Mouse (Mus musculus): ENCODE results near the gene Dlg5. TPM values are rescaled to one million over a fixed set of nuclear protein-coding genes. Genes with fewer than 3 reads are reported as not detected.

Dlg5 gene
- polyA plus RNA-seq (2012; rRNA removed) = 31.7 and 35.3 TPM in 2 replicates

- DNase-seq = peak; percentile 74
- H3K4me3 ChIP-seq (replicated peaks; ENCODE audit: extremely low read depth, low read depth, low read length) = peak within 1 kb of the TSS; percentile 78
- TF ChIP-seq POLR2A (IDR thresholded peaks at IDR 0.05; ENCODE audit: borderline replicate concordance, extremely low read depth, low read depth, low read length) (no peak; the same call in 1 of the 2 replicates), CTCF (IDR thresholded peaks at IDR 0.05; ENCODE audit: insufficient read depth, low read length) (no peak)
- 2% methylated on average over 55 of the region's 98 CpGs for WGBS
- H3K4me1 ChIP-seq (ENCODE audit: control insufficient read depth, insufficient read depth, low read length) = no peaks in the 10 kb centered on the region; the same call in 1 of the 2 replicates
These were observed at the start of gene Dlg5 for GRCm38 (mm10) chr14:24245177-24246081. TSS of gene Dlg5 (minus strand) at chr14:24245920.

DNA sequence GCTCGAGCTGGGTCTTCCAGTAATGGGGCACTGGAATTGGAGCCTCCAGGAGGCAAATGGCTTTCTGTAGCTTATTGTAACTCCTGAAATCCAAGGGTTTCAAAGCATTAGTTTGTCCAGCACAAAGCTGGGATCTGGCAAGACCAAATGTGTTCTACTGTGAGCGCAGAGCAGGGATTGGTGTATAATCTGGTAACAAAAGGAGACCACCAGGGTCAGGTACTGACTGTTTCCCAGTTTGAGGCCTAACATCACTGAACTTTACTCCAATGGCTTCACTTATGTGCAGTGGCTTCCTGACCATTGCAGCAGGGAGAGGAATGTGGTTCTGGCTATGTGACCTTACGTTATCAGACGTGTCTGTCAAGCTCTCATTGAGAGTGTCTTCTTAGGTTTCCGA, 47.9 kb upstream of the Dlg5 start:
- WGBS = 64% methylated on average over 5 of the region's 5 CpGs
- DNase-seq = no peak
- Histone ChIP-seq H3K4me3 (replicated peaks; ENCODE audit: extremely low read depth, low read depth, low read length) (no peak overlapping the region), H3K4me1 (ENCODE audit: control insufficient read depth, insufficient read depth, low read length) (no peaks in the 10 kb centered on the region)
- TF ChIP-seq CTCF (IDR thresholded peaks at IDR 0.05; ENCODE audit: insufficient read depth, low read length) (no peak), POLR2A (IDR thresholded peaks at IDR 0.05; ENCODE audit: borderline replicate concordance, extremely low read depth, low read depth, low read length) (no peak)

- no peak for TF ChIP-seq POLR2A (IDR thresholded peaks at IDR 0.05; ENCODE audit: borderline replicate concordance, extremely low read depth, low read depth, low read length)
- TF ChIP-seq CTCF (IDR thresholded peaks at IDR 0.05; ENCODE audit: insufficient read depth, low read length) = no peak
These were observed 47.2 kb upstream of the Dlg5 start, which contains the start of gene E330034G19Rik for GRCm38 (mm10) chr14:24292914-24293313. TSS of gene E330034G19Rik (plus strand) at chr14:24293214.

DNA sequence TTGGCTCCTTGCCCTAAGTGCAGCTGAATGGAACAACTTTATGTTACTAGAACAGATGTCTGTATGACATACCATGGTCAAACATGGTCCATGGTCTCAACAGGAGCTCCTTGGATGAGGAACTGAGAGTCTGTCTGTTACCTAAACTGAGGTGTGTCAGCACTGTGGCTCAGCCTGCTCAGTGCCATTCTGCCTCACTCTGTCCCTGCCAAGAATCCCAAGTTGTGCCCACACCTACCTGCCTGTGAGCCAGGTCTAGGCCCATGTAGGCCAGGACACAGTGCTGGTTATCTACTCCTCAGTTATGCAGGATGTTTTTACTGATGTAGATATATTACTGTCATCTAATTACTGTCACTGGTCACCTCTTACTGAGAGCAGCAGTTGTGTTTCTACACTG, 45.0 kb upstream of the Dlg5 start:
- TF ChIP-seq CTCF (IDR thresholded peaks at IDR 0.05; ENCODE audit: insufficient read depth, low read length) = no peak
- Histone ChIP-seq H3K4me3 (replicated peaks; ENCODE audit: extremely low read depth, low read depth, low read length) (no peak overlapping the region), H3K4me1 (ENCODE audit: control insufficient read depth, insufficient read depth, low read length) (no peaks in the 10 kb centered on the region)
- DNase-seq = no peak

More at GRCm38 (mm10) chr14:24292914-24293313, 47.2 kb upstream of the Dlg5 start, which contains the start of gene E330034G19Rik:
- DNase-seq = no peak
- Histone ChIP-seq H3K4me1 (ENCODE audit: control insufficient read depth, insufficient read depth, low read length) (no peaks in the 10 kb centered on the region), H3K4me3 (replicated peaks; ENCODE audit: extremely low read depth, low read depth, low read length) (no peak within 1 kb of the TSS)
- 38% methylated on average over 3 of the region's 3 CpGs for WGBS

- Histone ChIP-seq H3K4me1 (ENCODE audit: control insufficient read depth, insufficient read depth, low read length) (no peaks in the 10 kb centered on the region), H3K4me3 (replicated peaks; ENCODE audit: extremely low read depth, low read depth, low read length) (no peak overlapping the region)
- DNase-seq = no peak
- 54% methylated on average over 4 of the region's 4 CpGs for WGBS
- TF ChIP-seq CTCF (IDR thresholded peaks at IDR 0.05; ENCODE audit: insufficient read depth, low read length) = no peak
- no peak for TF ChIP-seq POLR2A (IDR thresholded peaks at IDR 0.05; ENCODE audit: borderline replicate concordance, extremely low read depth, low read depth, low read length)
These were observed 40.4 kb upstream of the Dlg5 start for GRCm38 (mm10) chr14:24286136-24286535.

DNA sequence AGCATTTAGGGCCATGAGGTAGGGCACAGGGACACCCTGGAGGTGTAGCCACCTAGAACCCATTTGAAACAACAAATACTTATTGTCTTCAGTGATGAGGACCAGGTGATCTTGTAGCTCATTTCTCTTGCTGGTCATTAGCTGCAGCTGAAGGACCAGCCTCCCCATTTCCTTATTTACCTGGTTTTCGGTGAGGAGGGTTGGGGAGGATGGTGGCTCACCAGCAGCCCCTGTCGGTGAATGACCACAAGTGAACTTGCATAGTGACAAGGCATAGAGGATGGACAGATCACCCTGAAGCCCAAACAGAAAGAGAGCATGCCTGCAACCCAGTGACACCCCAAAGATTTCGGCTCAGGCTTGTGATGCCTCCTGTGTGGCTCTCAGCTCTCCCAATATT, 36.6 kb upstream of the Dlg5 start:
- no peak for DNase-seq
- 66% methylated on average over 3 of the region's 3 CpGs for WGBS
- TF ChIP-seq POLR2A (IDR thresholded peaks at IDR 0.05; ENCODE audit: borderline replicate concordance, extremely low read depth, low read depth, low read length) (no peak), CTCF (IDR thresholded peaks at IDR 0.05; ENCODE audit: insufficient read depth, low read length) (peak; percentile 5; the same call in 1 of the 2 replicates)
- no peaks in the 10 kb centered on the region for H3K4me1 ChIP-seq (ENCODE audit: control insufficient read depth, insufficient read depth, low read length)
- H3K4me3 ChIP-seq (replicated peaks; ENCODE audit: extremely low read depth, low read depth, low read length) = no peak overlapping the region

DNA sequence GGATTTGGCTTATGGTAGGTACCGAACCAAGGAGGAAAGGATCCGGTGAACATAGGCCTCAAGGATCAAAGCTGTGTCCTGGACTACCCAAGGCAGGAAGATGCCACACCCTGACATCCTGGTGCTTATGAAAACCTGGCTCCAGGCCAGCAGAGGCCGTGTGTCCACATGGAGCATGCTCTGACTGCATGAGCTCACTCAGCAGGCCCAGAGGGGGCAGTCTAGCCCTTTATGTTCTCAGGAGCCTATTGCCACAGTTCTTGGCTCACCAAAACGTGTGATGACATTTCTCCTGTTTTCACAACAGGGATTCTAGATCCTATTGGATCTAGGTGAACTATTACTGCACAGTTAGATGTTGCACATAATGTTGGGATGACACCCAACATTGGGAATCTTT, 35.6 kb upstream of the Dlg5 start:
- WGBS = 50% methylated on average over 4 of the region's 4 CpGs
- no peak for DNase-seq
- H3K4me1 ChIP-seq (ENCODE audit: control insufficient read depth, insufficient read depth, low read length) = no peaks in the 10 kb centered on the region
- no peak for TF ChIP-seq CTCF (IDR thresholded peaks at IDR 0.05; ENCODE audit: insufficient read depth, low read length)
- no peak for TF ChIP-seq POLR2A (IDR thresholded peaks at IDR 0.05; ENCODE audit: borderline replicate concordance, extremely low read depth, low read depth, low read length)
- no peak overlapping the region for H3K4me3 ChIP-seq (replicated peaks; ENCODE audit: extremely low read depth, low read depth, low read length)

GRCm38 (mm10) chr14:24275534-24275933, 29.8 kb upstream of the Dlg5 start:
- DNase-seq = no peak
- Histone ChIP-seq H3K4me3 (replicated peaks; ENCODE audit: extremely low read depth, low read depth, low read length) (no peak overlapping the region), H3K4me1 (ENCODE audit: control insufficient read depth, insufficient read depth, low read length) (no peaks in the 10 kb centered on the region)
- 35% methylated on average over 2 of the region's 2 CpGs for WGBS
- no peak for TF ChIP-seq POLR2A (IDR thresholded peaks at IDR 0.05; ENCODE audit: borderline replicate concordance, extremely low read depth, low read depth, low read length)
- TF ChIP-seq CTCF (IDR thresholded peaks at IDR 0.05; ENCODE audit: insufficient read depth, low read length) = no peak

DNA sequence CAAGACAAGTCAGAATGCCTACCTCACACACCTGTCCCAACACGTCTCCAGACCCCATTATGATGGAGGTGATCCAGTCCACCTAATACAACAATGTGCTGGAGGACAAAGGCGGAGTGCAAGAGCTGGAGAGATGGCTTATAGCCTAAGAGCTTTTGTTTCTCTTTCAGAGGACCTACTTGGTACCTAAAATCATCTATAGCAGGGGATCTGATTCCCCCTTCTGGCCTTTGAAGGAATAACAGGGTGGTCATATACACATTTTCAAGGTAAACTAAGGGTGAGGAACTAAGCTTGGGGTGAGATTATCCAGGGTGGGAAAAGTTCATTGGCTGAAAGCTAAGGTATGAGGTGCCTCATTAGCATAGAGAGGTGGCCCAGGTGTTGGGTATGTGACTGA, 27.9 kb upstream of the Dlg5 start:
- Histone ChIP-seq H3K4me1 (ENCODE audit: control insufficient read depth, insufficient read depth, low read length) (no peaks in the 10 kb centered on the region), H3K4me3 (replicated peaks; ENCODE audit: extremely low read depth, low read depth, low read length) (no peak overlapping the region)
- no peak for DNase-seq
- TF ChIP-seq POLR2A (IDR thresholded peaks at IDR 0.05; ENCODE audit: borderline replicate concordance, extremely low read depth, low read depth, low read length) = no peak
- peak; percentile 24; the same call in 1 of the 2 replicates for TF ChIP-seq CTCF (IDR thresholded peaks at IDR 0.05; ENCODE audit: insufficient read depth, low read length)
- WGBS = 47% methylated on average over 2 of the region's 2 CpGs

GRCm38 (mm10) chr14:24269571-24269970, 23.9 kb upstream of the Dlg5 start:
- TF ChIP-seq POLR2A (IDR thresholded peaks at IDR 0.05; ENCODE audit: borderline replicate concordance, extremely low read depth, low read depth, low read length) = no peak
- TF ChIP-seq CTCF (IDR thresholded peaks at IDR 0.05; ENCODE audit: insufficient read depth, low read length) = no peak
- no peaks in the 10 kb centered on the region for H3K4me1 ChIP-seq (ENCODE audit: control insufficient read depth, insufficient read depth, low read length)
- H3K4me3 ChIP-seq (replicated peaks; ENCODE audit: extremely low read depth, low read depth, low read length) = no peak overlapping the region
- 67% methylated on average over 1 of the region's 1 CpGs for WGBS
- no peak for DNase-seq

Measured in lung, adult 2 months (tissue).